20 mouse cellular contexts compared by ENCODE assay signal in genomic region chr4:35401783-35402182, GRCm38 (mm10).
DNase-seq lines count a peak whose midpoint lies in the region; ATAC-seq and TF ChIP-seq lines count a peak whose summit lies in the region.
"Had no signal": no experiment of that assay in that cellular context is flagged by ENCODE, and none has a peak within 500 bp of the region (broad histone marks: within the 10 kb centered on the region; RNA-seq: fewer than 3 reads in every experiment).

No protein-coding gene starts in this region.

- no peak overlapping the region for H3K4me2 ChIP-seq in kidney, embryonic 14.5 days (replicated peaks; ENCODE audit: low read depth, low read length)
- H3K4me2 ChIP-seq: forebrain, embryonic 12.5 days; hindbrain, embryonic 12.5 days had no signal

- 40% methylated on average over 4 of the region's 4 CpGs for WGBS in kidney, embryonic 14.5 days

- H3K9me3 ChIP-seq in kidney, embryonic 14.5 days (ENCODE audit: control insufficient read depth, low read length), result no peaks in the 10 kb centered on the region
- H3K9me3 ChIP-seq: forebrain, embryonic 12.5 days; G1E; heart, embryonic 10.5 days; hindbrain, embryonic 12.5 days had no signal

- ATAC-seq in kidney, embryonic 14.5 days (ENCODE audit: low FRiP score, low TSS enrichment), result peak; percentile 67; the same call in 1 of the 2 replicates
- ATAC-seq: hindbrain, embryonic 16.5 days; inflammation-experienced regulatory T-cells, adult 6 months had no signal

- H3K36me3 ChIP-seq in kidney, embryonic 14.5 days (ENCODE audit: control insufficient read depth, insufficient read depth, low read length), result no peaks in the 10 kb centered on the region
- H3K36me3 ChIP-seq: forebrain, embryonic 12.5 days; G1E; heart, embryonic 10.5 days; hindbrain, embryonic 12.5 days had no signal

- no peaks in the 10 kb centered on the region for H3K27me3 ChIP-seq in kidney, embryonic 14.5 days (ENCODE audit: control insufficient read depth, insufficient read depth, low read length)
- H3K27me3 ChIP-seq: forebrain, embryonic 12.5 days; hindbrain, embryonic 12.5 days had no signal

- H3K4me3 ChIP-seq in kidney, embryonic 14.5 days (ENCODE audit: low read length), result no peak overlapping the region
- no peak overlapping the region for H3K4me3 ChIP-seq in layer of hippocampus, adult 2 months
- H3K4me3 ChIP-seq: forebrain, embryonic 12.5 days; heart, embryonic 10.5 days; hindbrain, embryonic 12.5 days had no signal

- no peak overlapping the region for H3K9ac ChIP-seq in kidney, embryonic 14.5 days (ENCODE audit: low read depth, low read length)
- H3K9ac ChIP-seq: forebrain, embryonic 12.5 days; hindbrain, embryonic 12.5 days had no signal

- TF ChIP-seq CTCF in layer of hippocampus, adult 2 months (conservative IDR thresholded peaks at IDR 0.05), result no peak

- DNase-seq in kidney, postnatal 4 days, result no peak
- DNase-seq in layer of hippocampus, adult 2 months (ENCODE audit: low spot score in 2 of 2), result no peak
- no peak for DNase-seq in layer of hippocampus, postnatal 25 days (ENCODE audit: extremely low spot score in 1 of 2, low spot score in 1 of 2)
- peak; percentile 47 for DNase-seq in brain, adult 2 months (ENCODE audit: low read depth, low spot score)
- peak; percentile 21 for DNase-seq in telencephalon, adult 2 months (ENCODE audit: low read depth, low spot score)
- DNase-seq in thymus, postnatal 14 days, result no peak
- DNase-seq: adrenal gland, postnatal 10 days; cerebellum, adult 2 months; cerebellum, postnatal 10 days; gastrocnemius, postnatal 10 days; heart, adult 18-20 months; heart, postnatal 10 days; heart, postnatal 4 days had no signal

- no peak overlapping the region for H3K27ac ChIP-seq in kidney, embryonic 14.5 days (ENCODE audit: low read depth, low read length)
- peak overlapping the region; percentile 81 for H3K27ac ChIP-seq in layer of hippocampus, adult 2 months
- H3K27ac ChIP-seq: forebrain, embryonic 12.5 days; heart, embryonic 10.5 days had no signal

- H3K4me1 ChIP-seq in kidney, embryonic 14.5 days (ENCODE audit: control insufficient read depth, insufficient read depth, low read length), result no peaks in the 10 kb centered on the region
- H3K4me1 ChIP-seq: forebrain, embryonic 12.5 days; heart, embryonic 10.5 days had no signal

Comparison
In these comparisons a context has a peak if more than half of its experiments do, and no peak if none do; other contexts are left out.
1. DNase-seq: peak in brain, adult 2 months (single experiment) and telencephalon, adult 2 months (single experiment); none in kidney, postnatal 4 days (0 of 2), layer of hippocampus, adult 2 months (0 of 2), layer of hippocampus, postnatal 25 days (0 of 2) and thymus, postnatal 14 days (single experiment).